Mouse (Mus musculus) small intestine, adult 2 months (tissue): ENCODE data around the gene Acaca. TPM values are rescaled to one million over a fixed set of nuclear protein-coding genes. Genes with fewer than 3 reads are reported as not detected.
A peak's percentile ranks its signal among the peaks of the same experiment; 100 is the strongest.

Source experiments
- H3K27ac ChIP-seq: fragments of 200-500 bp; 2 replicates; pipeline ENCODE4 v1.5.1; 2012; ENCODE audit warnings: low read depth, low read length, control low read depth, inconsistent platforms; ENCODE audit not compliant: insufficient read depth
- H3K27me3 ChIP-seq: fragments of 200-500 bp; 2 replicates; pipeline ENCODE4 v1.6.1; 2012; ENCODE audit warnings: mild to moderate bottlenecking, moderate library complexity, low read length, inconsistent platforms; ENCODE audit not compliant: control insufficient read depth, insufficient read depth
- H3K36me3 ChIP-seq: fragments of 200-500 bp; 2 replicates; pipeline ENCODE4 v1.6.1; 2012; ENCODE audit warnings: mild to moderate bottlenecking, low read length, control low read depth, inconsistent platforms; ENCODE audit not compliant: control insufficient read depth, insufficient read depth
- H3K4me1 ChIP-seq: fragments of 200-500 bp; 2 replicates; pipeline ENCODE4 v1.6.1; 2012; ENCODE audit warnings: low read length, inconsistent platforms, mixed read lengths; ENCODE audit not compliant: control insufficient read depth, insufficient read depth, insufficient read length
- H3K4me3 ChIP-seq: fragments of 200-500 bp; 2 replicates; pipeline ENCODE4 v1.5.1; 2012; ENCODE audit warnings: low read depth, mild to moderate bottlenecking, control low read depth, inconsistent platforms, low read length, moderate library complexity
- CTCF ChIP-seq: fragments of 200-500 bp; IDR thresholded peaks from 2 replicates; pipeline ENCODE4 v1.5.1; 2012; ENCODE audit warnings: low read depth, mild to moderate bottlenecking, control low read depth, inconsistent platforms, low read length, moderate library complexity, mixed read lengths; ENCODE audit not compliant: insufficient replicate concordance, insufficient read length; ENCODE audit errors: extremely low read depth
- POLR2A ChIP-seq: fragments of 200-500 bp; IDR thresholded peaks from 2 replicates; pipeline ENCODE4 v1.6.1; 2012; ENCODE audit warnings: low read depth, mild to moderate bottlenecking, control low read depth, inconsistent platforms, low read length, moderate library complexity
- WGBS: fragments of 180-500 bp; shearing (Covaris S2); methylation state at CpG from one replicate; pipeline ENCODE4 v1.1.7; 2018; 5-methylcytosine and 5-hydroxymethylcytosine counted together
- polyA plus RNA-seq: library from polyadenylated mRNA; depleted of rRNA; stranded (reverse); fragments of >200 nt; gene quantifications from 2 replicates; pipeline ENCODE4 v1.2.3, GENCODE M21; 2012; rRNA removed

The Acaca gene
- polyA plus RNA-seq, 1 experiment: 4.0 TPM

DNA sequence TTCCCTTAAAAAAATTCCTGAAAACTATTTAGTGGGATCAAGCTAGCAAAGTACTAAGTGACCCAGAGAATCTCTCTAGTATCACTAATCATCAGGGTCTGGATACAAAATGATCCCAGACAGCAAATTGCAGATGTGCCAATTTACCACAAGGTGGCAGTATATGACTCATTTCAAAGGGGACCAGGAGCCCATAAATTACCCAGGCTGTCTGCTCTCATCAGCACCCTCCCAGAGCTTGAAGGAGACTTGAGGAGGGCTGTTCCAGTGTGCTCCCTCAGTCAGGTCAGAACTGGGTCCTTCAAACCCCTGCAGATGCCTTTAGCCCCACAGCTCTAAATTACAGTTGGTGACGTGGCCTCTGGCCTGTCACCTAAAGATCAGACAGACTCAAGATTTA, 300.1 kb downstream of the Acaca start:
- Histone ChIP-seq H3K36me3 (peaks cover 6% of the 10 kb centered on the region), H3K4me1 (no peaks in the 10 kb centered on the region), H3K27ac (no peak overlapping the region), H3K27me3 (no peaks in the 10 kb centered on the region), H3K4me3 (no peak overlapping the region)
- WGBS: 97% methylated on average over 1 of the region's 1 CpGs
- peak; percentile 55; the same call in 1 of the 2 replicates for TF ChIP-seq CTCF
- TF ChIP-seq POLR2A: no peak

GRCm38 (mm10) chr11:84430336-84430735, 300.9 kb downstream of the Acaca start:
- H3K4me1 ChIP-seq: no peaks in the 10 kb centered on the region
- peaks cover 3% of the 10 kb centered on the region; the same call in 1 of the 2 replicates for H3K36me3 ChIP-seq
- H3K27ac ChIP-seq: no peak overlapping the region
- no peaks in the 10 kb centered on the region for H3K27me3 ChIP-seq
- TF ChIP-seq CTCF (no peak), POLR2A (no peak)
- no peak overlapping the region for H3K4me3 ChIP-seq
- WGBS: 75% methylated on average over 4 of the region's 4 CpGs

- no peak for TF ChIP-seq POLR2A
- no peak for TF ChIP-seq CTCF
- H3K27ac ChIP-seq: no peak overlapping the region
- H3K4me1 ChIP-seq: 0 out of 2 replicates have a peak, but pooled peaks cover 2% of the 10 kb centered on the region
- no peaks in the 10 kb centered on the region for H3K27me3 ChIP-seq
- 84% methylated on average over 6 of the region's 6 CpGs for WGBS
- H3K36me3 ChIP-seq: peaks cover 7% of the 10 kb centered on the region; the same call in 1 of the 2 replicates
- H3K4me3 ChIP-seq: no peak overlapping the region
Observed at GRCm38 (mm10) chr11:84434879-84435278, 305.4 kb downstream of the Acaca start.

- no peak overlapping the region for H3K27ac ChIP-seq
- TF ChIP-seq CTCF (no peak), POLR2A (no peak)
- H3K4me3 ChIP-seq: no peak overlapping the region
- H3K4me1 ChIP-seq: peaks cover 9% of the 10 kb centered on the region
- no peaks in the 10 kb centered on the region for H3K27me3 ChIP-seq
- H3K36me3 ChIP-seq: peaks cover 8% of the 10 kb centered on the region
- 89% methylated on average over 3 of the region's 3 CpGs for WGBS
Observed at GRCm38 (mm10) chr11:84440402-84440801, 310.9 kb downstream of the Acaca start.

GRCm38 (mm10) chr11:84442554-84443331, 313.3 kb downstream of the Acaca start:
- Histone ChIP-seq H3K4me1 (peaks cover 7% of the 10 kb centered on the region), H3K27ac (peak overlapping the region; percentile 85), H3K36me3 (peaks cover 6% of the 10 kb centered on the region), H3K27me3 (no peaks in the 10 kb centered on the region), H3K4me3 (no peak overlapping the region)
- no peak for TF ChIP-seq CTCF
- no peak for TF ChIP-seq POLR2A
- WGBS: 28% methylated on average over 4 of the region's 4 CpGs

Other genes starting within 250 kb of the Acaca start
- 0.30 and 0.95 TPM in 2 replicates for gene Ddx52, start 187.6 kb upstream of the Acaca start, polyA plus RNA-seq
- 6.7 and 10.3 TPM in 2 replicates for gene Synrg, start 165.2 kb upstream of the Acaca start, polyA plus RNA-seq
- 3.3 and 10.3 TPM in 2 replicates for gene Dusp14, start 60.4 kb upstream of the Acaca start, polyA plus RNA-seq
- gene Tada2a, start 72 bp upstream of the Acaca start, polyA plus RNA-seq: 0.44 and 1.0 TPM in 2 replicates
- gene Gm11437, start 37.8 kb downstream of the Acaca start, polyA plus RNA-seq: 1.9 and 10.0 TPM in 2 replicates